Mouse (Mus musculus): ENCODE data around the gene Mrpl49. TPM values are rescaled to one million over a fixed set of nuclear protein-coding genes. Genes with fewer than 3 reads are reported as not detected.

The Mrpl49 gene
- polyA plus RNA-seq, 1 experiment from 2014 or later: 70.4 TPM

Small RNA genes lying within 50 kb of the gene (microRNA-seq; reads per million reads assigned to microRNA genes)
- 1.7 reads per million for gene Mir6988

Other genes with a start within 250 kb of the Mrpl49 start
- 25.3 and 27.7 TPM in 2 replicates for gene Frmd8, start 182.5 kb downstream of the Mrpl49 start, polyA plus RNA-seq (2015; fragmentation: Nextera tagmentation; extraction: Ambion mirVana)
- 5.5 TPM in 2 replicates for gene Slc25a45, start 180.0 kb downstream of the Mrpl49 start, polyA plus RNA-seq (2015; fragmentation: Nextera tagmentation; extraction: Ambion mirVana)
- 2.3 and 2.4 TPM in 2 replicates for gene Tigd3, start 163.6 kb downstream of the Mrpl49 start, polyA plus RNA-seq (2015; fragmentation: Nextera tagmentation; extraction: Ambion mirVana)
- gene Dpf2, start 144.8 kb downstream of the Mrpl49 start, polyA plus RNA-seq (2015; fragmentation: Nextera tagmentation; extraction: Ambion mirVana): 98.7 and 118 TPM in 2 replicates
- gene Cdc42ep2, start 133.0 kb downstream of the Mrpl49 start, polyA plus RNA-seq (2015; fragmentation: Nextera tagmentation; extraction: Ambion mirVana): 9.6 and 11.0 TPM in 2 replicates
- 60.9 and 64.2 TPM in 2 replicates for gene Pola2, start 93.6 kb downstream of the Mrpl49 start, polyA plus RNA-seq (2015; fragmentation: Nextera tagmentation; extraction: Ambion mirVana)
- not detected in 2 replicates for gene Slc22a20, start 71.6 kb downstream of the Mrpl49 start, polyA plus RNA-seq (2015; fragmentation: Nextera tagmentation; extraction: Ambion mirVana)
- gene Capn1, start 41.9 kb downstream of the Mrpl49 start, polyA plus RNA-seq (2015; fragmentation: Nextera tagmentation; extraction: Ambion mirVana): 15.2 and 16.4 TPM in 2 replicates
- gene Syvn1, start 11.2 kb downstream of the Mrpl49 start, polyA plus RNA-seq (2015; fragmentation: Nextera tagmentation; extraction: Ambion mirVana): 26.7 and 31.7 TPM in 2 replicates
- gene Fau, start 59 bp upstream of the Mrpl49 start, polyA plus RNA-seq (2015; fragmentation: Nextera tagmentation; extraction: Ambion mirVana): 625 and 772 TPM in 2 replicates
- gene Znhit2, start 3.4 kb upstream of the Mrpl49 start, polyA plus RNA-seq (2015; fragmentation: Nextera tagmentation; extraction: Ambion mirVana): 34.6 and 36.6 TPM in 2 replicates
- gene Tm7sf2, start 10.6 kb upstream of the Mrpl49 start, polyA plus RNA-seq (2015; fragmentation: Nextera tagmentation; extraction: Ambion mirVana): 27.7 and 30.0 TPM in 2 replicates
- 69.1 and 70.0 TPM in 2 replicates for gene Vps51, start 19.4 kb upstream of the Mrpl49 start, polyA plus RNA-seq (2015; fragmentation: Nextera tagmentation; extraction: Ambion mirVana)
- not detected in 2 replicates for gene Tmem262, start 22.2 kb upstream of the Mrpl49 start, polyA plus RNA-seq (2015; fragmentation: Nextera tagmentation; extraction: Ambion mirVana)
- 2.0 and 2.3 TPM in 2 replicates for gene Gm28374, start 24.5 kb upstream of the Mrpl49 start, polyA plus RNA-seq (2015; fragmentation: Nextera tagmentation; extraction: Ambion mirVana)
- gene Zfpl1, start 27.2 kb upstream of the Mrpl49 start, polyA plus RNA-seq (2015; fragmentation: Nextera tagmentation; extraction: Ambion mirVana): 61.5 and 69.8 TPM in 2 replicates
- 29.9 and 32.7 TPM in 2 replicates for gene Cdca5, start 27.2 kb upstream of the Mrpl49 start, polyA plus RNA-seq (2015; fragmentation: Nextera tagmentation; extraction: Ambion mirVana)
- gene AC131692.1, start 36.6 kb upstream of the Mrpl49 start, polyA plus RNA-seq (2015; fragmentation: Nextera tagmentation; extraction: Ambion mirVana): 0.28 TPM in 1 of 2 replicates, not detected in the other
- 3.0 and 5.9 TPM in 2 replicates for gene Naaladl1, start 48.0 kb upstream of the Mrpl49 start, polyA plus RNA-seq (2015; fragmentation: Nextera tagmentation; extraction: Ambion mirVana)
- gene Sac3d1, start 60.9 kb upstream of the Mrpl49 start, polyA plus RNA-seq (2015; fragmentation: Nextera tagmentation; extraction: Ambion mirVana): 40.7 and 46.1 TPM in 2 replicates
- gene Snx15, start 70.5 kb upstream of the Mrpl49 start, polyA plus RNA-seq (2015; fragmentation: Nextera tagmentation; extraction: Ambion mirVana): 29.2 and 29.9 TPM in 2 replicates
- 0.34 and 0.55 TPM in 2 replicates for gene Batf2, start 83.2 kb upstream of the Mrpl49 start, polyA plus RNA-seq (2015; fragmentation: Nextera tagmentation; extraction: Ambion mirVana)
- gene Arl2, start 83.8 kb upstream of the Mrpl49 start, polyA plus RNA-seq (2015; fragmentation: Nextera tagmentation; extraction: Ambion mirVana): 101 and 102 TPM in 2 replicates
- not detected in 2 replicates for gene Majin, start 126.6 kb upstream of the Mrpl49 start, polyA plus RNA-seq (2015; fragmentation: Nextera tagmentation; extraction: Ambion mirVana)
- gene Gpha2, start 168.6 kb upstream of the Mrpl49 start, polyA plus RNA-seq (2015; fragmentation: Nextera tagmentation; extraction: Ambion mirVana): 0.62 TPM in 2 replicates
- gene Ppp2r5b, start 178.1 kb upstream of the Mrpl49 start, polyA plus RNA-seq (2015; fragmentation: Nextera tagmentation; extraction: Ambion mirVana): 20.5 and 23.7 TPM in 2 replicates
- 7.6 and 10.6 TPM in 2 replicates for gene Atg2a, start 183.9 kb upstream of the Mrpl49 start, polyA plus RNA-seq (2015; fragmentation: Nextera tagmentation; extraction: Ambion mirVana)
- 67.3 and 73.4 TPM in 2 replicates for gene Ehd1, start 218.9 kb upstream of the Mrpl49 start, polyA plus RNA-seq (2015; fragmentation: Nextera tagmentation; extraction: Ambion mirVana)
- gene Cdc42bpg, start 248.7 kb upstream of the Mrpl49 start, polyA plus RNA-seq (2015; fragmentation: Nextera tagmentation; extraction: Ambion mirVana): 1.3 and 1.5 TPM in 2 replicates

Data from stomach, embryonic 15.5 days (tissue).